Mouse (Mus musculus) bone marrow, adult 2 months (tissue): Measurements from ENCODE around the gene Akr1a1.

Experiments
- CTCF ChIP-seq: fragments of 200-500 bp; IDR thresholded peaks from 2 replicates; pipeline ENCODE4 v1.5.1; 2011; ENCODE audit warnings: low read length, control low read depth; ENCODE audit not compliant: control insufficient read depth, insufficient read depth
- POLR2A ChIP-seq: fragments of 200-500 bp; IDR thresholded peaks from 2 replicates; pipeline ENCODE4 v1.6.1; 2011; ENCODE audit warnings: low read depth, mild to moderate bottlenecking, control low read depth, low read length, borderline replicate concordance; ENCODE audit not compliant: control insufficient read depth

DNA sequence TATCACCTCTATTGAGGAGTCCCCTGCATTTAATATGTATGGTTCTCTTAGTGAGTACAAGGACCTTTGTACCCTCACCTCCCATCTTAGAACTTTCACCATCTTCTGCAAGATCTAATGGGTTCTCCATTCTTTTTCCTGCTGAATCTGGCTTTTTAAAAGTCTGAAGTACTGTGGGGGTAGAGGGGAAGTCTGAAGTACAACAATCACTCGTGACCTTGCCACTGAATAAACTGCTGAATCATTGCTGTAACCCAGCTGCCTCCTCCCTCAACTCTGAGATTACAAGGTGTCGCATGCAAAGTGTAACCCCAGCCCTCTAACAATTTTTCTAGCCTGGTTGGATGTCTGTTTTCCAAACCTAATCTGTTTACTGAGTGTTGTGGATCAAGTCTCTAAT, 3.6 kb upstream of the Akr1a1 start:
- TF ChIP-seq CTCF (no peak), POLR2A (no peak)
